Mouse (Mus musculus) midbrain, postnatal 0 days (tissue): Measurements from ENCODE around the gene Kng1. TPM values are rescaled to one million over a fixed set of nuclear protein-coding genes. Genes with fewer than 3 reads are reported as not detected.

ENCODE experiments used
- ATAC-seq: fragments of 200-750 bp; cut with Nextera tagmentation; 2 replicates; pipeline ENCODE4 v1.8.0; 2017; ENCODE audit warnings: moderate number of reproducible peaks, mild to moderate bottlenecking, moderate TSS enrichment, moderate library complexity; ENCODE audit not compliant: low FRiP score
- DNase-seq: peaks from one replicate; pipeline ENCODE4 v3.0.0-alpha.2; 2015; ENCODE audit warnings: low spot score
- H3K27ac ChIP-seq: fragments of 300-500 bp; sonication (generic); 2 replicates; pipeline ENCODE4 v1.5.1; 2014; ENCODE audit warnings: low read depth, mild to moderate bottlenecking, low read length, mixed read lengths
- H3K27me3 ChIP-seq: fragments of 300-500 bp; sonication (generic); 2 replicates; pipeline ENCODE4 v1.6.1; 2014; ENCODE audit warnings: low read length, control low read depth, mixed read lengths; ENCODE audit not compliant: insufficient read depth
- H3K36me3 ChIP-seq: fragments of 300-500 bp; sonication (generic); 2 replicates; pipeline ENCODE4 v1.6.1; 2014; ENCODE audit warnings: low read length, control low read depth, mixed read lengths; ENCODE audit not compliant: insufficient read depth
- H3K4me1 ChIP-seq: fragments of 300-500 bp; sonication (generic); 2 replicates; pipeline ENCODE4 v1.6.1; 2014; ENCODE audit warnings: mild to moderate bottlenecking, control low read depth, antibody characterized with exemption, low read length, mixed read lengths; ENCODE audit not compliant: insufficient read depth
- H3K4me2 ChIP-seq: fragments of 300-500 bp; sonication (generic); 2 replicates; pipeline ENCODE4 v1.6.1; 2014; ENCODE audit warnings: low read depth, mild to moderate bottlenecking, low read length, mixed read lengths; ENCODE audit not compliant: poor library complexity, severe bottlenecking
- H3K4me3 ChIP-seq: fragments of 300-500 bp; sonication (generic); 2 replicates; pipeline ENCODE4 v1.5.1; 2014; ENCODE audit warnings: low read depth, mild to moderate bottlenecking, low read length, moderate library complexity
- H3K9ac ChIP-seq: fragments of 300-500 bp; sonication (generic); replicated peaks from 2 replicates; pipeline ENCODE4 v1.6.1; 2014; ENCODE audit warnings: mild to moderate bottlenecking, low read length, moderate library complexity, mixed read lengths; ENCODE audit not compliant: poor library complexity, severe bottlenecking
- H3K9me3 ChIP-seq: fragments of 300-500 bp; sonication (generic); 2 replicates; pipeline ENCODE4 v1.6.1; 2016; ENCODE audit warnings: low read length, control low read depth
- CTCF ChIP-seq: IDR thresholded peaks from 2 replicates; pipeline ENCODE4 v1.5.1; 2016; ENCODE audit warnings: antibody characterized with exemption, mild to moderate bottlenecking
- WGBS: fragments of 180-500 bp; shearing (Covaris S2); extraction: QIAGEN DNeasy Blood & Tissue Kit; methylation state at CpG from one replicate; pipeline ENCODE4 v1.1.7; 2014; 5-methylcytosine and 5-hydroxymethylcytosine counted together
- polyA plus RNA-seq: library from polyadenylated mRNA; unstranded; fragments of >200 nt; fragmentation: Nextera tagmentation; extraction: Ambion mirVana; gene quantifications from 2 replicates; pipeline ENCODE4 v1.2.1, GENCODE M21; 2015
- total RNA-seq: library from RNA; depleted of rRNA; stranded (reverse); fragments of >200 nt; gene quantifications from 2 replicates; pipeline ENCODE4 v1.2.3, GENCODE M21; 2014

Kng1 gene
- total and polyA plus RNA-seq, 2 experiments from 2014 or later = not detected

DNA sequence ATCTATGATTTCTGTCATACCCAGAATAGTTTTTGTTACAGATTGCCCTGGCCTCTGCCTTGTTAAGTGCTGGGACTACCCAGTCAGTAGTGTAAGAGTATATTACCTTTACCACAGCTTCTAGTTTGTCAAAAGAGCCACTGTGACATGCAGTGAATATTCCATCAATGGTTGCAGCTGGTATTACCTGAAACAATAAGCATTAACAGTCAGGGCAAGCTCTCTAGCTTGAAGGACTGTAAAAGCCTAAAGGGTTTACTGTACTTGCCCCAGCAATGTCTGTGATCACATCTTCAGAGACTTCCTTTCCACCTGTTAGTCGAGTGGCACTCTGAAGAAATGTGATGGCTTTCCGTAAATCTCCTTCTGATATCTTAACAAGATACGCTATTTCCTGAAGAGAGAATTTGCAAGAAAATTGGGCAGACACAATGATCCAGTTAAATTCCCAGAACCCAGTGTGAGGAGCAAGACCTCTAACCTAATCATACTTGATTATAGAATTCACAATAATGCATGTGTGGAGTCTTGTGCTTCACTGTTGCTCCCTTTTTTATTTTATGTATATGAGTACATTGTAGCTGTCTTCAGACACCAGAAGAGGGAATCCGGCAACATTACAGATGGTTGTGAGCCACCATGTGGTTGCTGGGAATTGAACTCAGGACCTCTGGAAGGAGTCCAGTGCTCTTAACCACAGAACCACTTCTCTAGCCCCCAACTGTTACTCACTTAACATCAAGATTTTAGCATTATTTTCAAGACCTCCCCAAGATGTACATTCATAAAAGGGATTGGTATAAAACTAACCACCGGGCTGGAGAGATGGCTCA lies 56.9 kb downstream of the Kng1 start:
- peaks cover 37% of the 10 kb centered on the region for H3K36me3 ChIP-seq
- 65% methylated on average over 5 of the region's 5 CpGs for WGBS

DNA sequence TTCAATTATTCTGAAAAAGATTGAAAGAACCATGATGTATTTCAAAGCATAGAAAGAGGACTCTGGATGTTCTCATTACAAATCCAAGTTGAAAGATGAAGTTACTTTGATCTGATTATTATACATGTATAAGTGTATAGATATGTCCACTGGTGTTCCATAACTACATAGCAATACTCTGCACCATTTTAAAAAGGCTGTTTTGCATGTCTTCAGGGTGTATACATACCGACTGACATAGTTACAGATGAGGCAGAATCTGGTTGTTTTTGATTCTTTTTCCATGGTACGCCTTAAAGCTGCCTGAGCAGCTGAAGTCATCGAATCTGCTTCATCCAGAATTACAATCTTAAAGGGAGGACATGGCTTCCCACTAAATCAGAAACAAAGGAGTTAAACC lies 57.8 kb downstream of the Kng1 start:
- Histone ChIP-seq H3K4me2 (no peak overlapping the region), H3K36me3 (peaks cover 33% of the 10 kb centered on the region), H3K4me1 (no peaks in the 10 kb centered on the region), H3K4me3 (no peak overlapping the region), H3K27ac (no peak overlapping the region), H3K9me3 (no peaks in the 10 kb centered on the region), H3K27me3 (no peaks in the 10 kb centered on the region), H3K9ac (no peak overlapping the region)
- no peak for TF ChIP-seq CTCF
- no peak for ATAC-seq
- WGBS = 86% methylated on average over 3 of the region's 3 CpGs
- no peak for DNase-seq

More for the DNA sequence above, 56.9 kb downstream of the Kng1 start:
- 0 out of 2 replicates have a peak, but pooled peaks have one; percentile 11 for TF ChIP-seq CTCF
- H3K4me2 ChIP-seq = no peak overlapping the region
- no peak overlapping the region for H3K4me3 ChIP-seq
- ATAC-seq (no peak), DNase-seq (no peak)
- H3K9ac ChIP-seq = no peak overlapping the region
- no peaks in the 10 kb centered on the region for H3K9me3 ChIP-seq
- H3K4me1 ChIP-seq = no peaks in the 10 kb centered on the region
- no peak overlapping the region for H3K27ac ChIP-seq
- no peaks in the 10 kb centered on the region for H3K27me3 ChIP-seq

DNA sequence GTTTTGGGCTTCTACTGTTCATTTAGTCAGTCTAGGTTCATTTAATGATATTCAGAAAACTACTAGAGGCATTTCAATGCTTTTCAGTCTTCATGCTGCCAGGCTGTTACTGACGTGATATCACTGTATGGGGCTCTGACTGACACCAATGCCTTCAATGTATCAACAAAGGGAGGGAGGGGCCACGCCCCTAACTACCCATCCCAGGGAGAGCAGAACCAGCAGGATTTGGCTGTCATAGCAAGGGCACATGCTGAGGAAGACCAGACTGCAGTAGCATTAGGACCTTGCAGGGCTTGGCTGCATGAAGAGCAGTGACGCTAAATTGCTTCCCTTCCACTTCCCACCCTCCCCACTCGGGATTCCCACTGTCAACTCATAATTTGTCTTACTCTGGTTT lies 59.5 kb downstream of the Kng1 start:
- 64% methylated on average over 4 of the region's 4 CpGs for WGBS

DNA sequence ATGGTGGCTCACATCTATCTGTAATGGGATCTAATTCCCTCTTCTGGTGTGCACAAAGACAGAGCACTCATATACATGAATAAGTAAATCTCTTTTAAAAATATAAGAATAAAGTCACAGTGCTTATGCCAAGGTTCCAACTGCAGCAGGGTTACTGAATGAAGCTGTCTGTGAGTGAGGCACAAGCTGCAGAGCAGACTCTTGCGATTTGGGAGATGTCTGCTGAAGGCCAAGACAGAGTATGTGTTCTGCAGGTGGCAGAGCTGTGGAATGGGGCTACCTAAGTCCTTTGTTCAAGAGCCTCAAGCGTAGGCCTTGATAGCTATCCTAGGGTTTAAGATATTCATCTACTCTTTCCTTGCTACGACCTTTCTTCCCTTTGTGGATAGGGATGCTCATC lies 64.8 kb downstream of the Kng1 start:
- no peak for TF ChIP-seq CTCF
- Histone ChIP-seq H3K4me2 (no peak overlapping the region), H3K27me3 (no peaks in the 10 kb centered on the region), H3K36me3 (0 out of 2 replicates have a peak, but pooled peaks cover under 1% of the 10 kb centered on the region), H3K9me3 (no peaks in the 10 kb centered on the region), H3K4me1 (0 out of 2 replicates have a peak, but pooled peaks cover 4% of the 10 kb centered on the region), H3K4me3 (no peak overlapping the region), H3K27ac (no peak overlapping the region), H3K9ac (no peak overlapping the region)
- ATAC-seq = no peak
- WGBS = 92% methylated on average over 3 of the region's 3 CpGs
- no peak for DNase-seq

More for the DNA sequence above, 59.5 kb downstream of the Kng1 start:
- no peaks in the 10 kb centered on the region for H3K4me1 ChIP-seq
- no peak overlapping the region for H3K9ac ChIP-seq
- no peaks in the 10 kb centered on the region for H3K27me3 ChIP-seq
- H3K4me3 ChIP-seq = no peak overlapping the region
- H3K27ac ChIP-seq = no peak overlapping the region
- no peaks in the 10 kb centered on the region for H3K9me3 ChIP-seq
- DNase-seq = no peak
- no peak for ATAC-seq
- H3K36me3 ChIP-seq = peaks cover 24% of the 10 kb centered on the region
- no peak overlapping the region for H3K4me2 ChIP-seq
- TF ChIP-seq CTCF = no peak

DNA sequence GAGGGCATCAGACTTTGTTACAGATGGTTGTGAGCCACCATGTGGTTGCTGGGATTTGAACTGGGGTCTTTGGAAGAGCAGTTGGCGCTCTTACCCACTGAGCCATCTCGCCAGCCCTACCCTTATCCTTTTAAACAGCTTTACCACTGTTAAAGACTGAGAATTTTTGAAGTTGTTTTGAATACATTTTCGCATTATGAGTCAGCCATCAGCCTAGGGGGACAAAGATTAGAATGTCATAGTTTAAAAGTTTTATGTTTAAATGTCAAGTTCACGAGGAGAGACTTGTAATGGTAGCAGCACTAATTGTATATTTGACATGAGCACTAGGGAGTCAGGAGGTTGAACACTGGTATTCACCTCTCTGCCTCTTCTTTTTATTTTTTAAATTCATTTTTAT lies 65.4 kb downstream of the Kng1 start:
- ATAC-seq (no peak), DNase-seq (no peak)
- Histone ChIP-seq H3K4me1 (0 out of 2 replicates have a peak, but pooled peaks cover 4% of the 10 kb centered on the region), H3K4me3 (no peak overlapping the region), H3K27ac (no peak overlapping the region), H3K27me3 (no peaks in the 10 kb centered on the region), H3K4me2 (no peak overlapping the region), H3K9me3 (no peaks in the 10 kb centered on the region), H3K9ac (no peak overlapping the region), H3K36me3 (no peaks in the 10 kb centered on the region)
- TF ChIP-seq CTCF = peak; percentile 16; the same call in 1 of the 2 replicates
- WGBS = 96% methylated on average over 4 of the region's 4 CpGs

DNA sequence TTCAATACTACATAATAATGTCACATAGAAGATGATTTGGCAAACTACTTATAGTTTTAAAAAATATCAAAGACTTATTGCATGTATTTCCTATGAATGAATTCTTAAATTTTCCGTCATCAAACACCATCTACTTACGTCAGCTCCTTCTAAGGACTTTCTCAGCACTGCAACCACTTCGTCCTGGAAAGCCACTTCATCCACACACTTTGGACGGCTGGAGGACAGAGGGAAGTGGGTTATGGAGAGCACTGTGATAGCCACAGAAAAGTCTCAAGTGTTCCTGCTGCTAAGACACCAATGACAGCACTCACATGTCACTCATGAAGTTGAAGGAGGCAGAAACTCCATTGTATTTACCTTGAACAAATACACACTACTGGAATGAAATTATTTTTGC lies 66.7 kb downstream of the Kng1 start:
- Histone ChIP-seq H3K27ac (no peak overlapping the region), H3K9me3 (no peaks in the 10 kb centered on the region), H3K27me3 (no peaks in the 10 kb centered on the region), H3K4me3 (no peak overlapping the region), H3K36me3 (no peaks in the 10 kb centered on the region), H3K4me1 (peaks cover 8% of the 10 kb centered on the region; the same call in 1 of the 2 replicates), H3K4me2 (no peak overlapping the region), H3K9ac (no peak overlapping the region)
- no peak for DNase-seq
- 91% methylated on average over 4 of the region's 4 CpGs for WGBS
- no peak for TF ChIP-seq CTCF
- no peak for ATAC-seq
